Mouse (Mus musculus) heart, adult 2 months (tissue): Measurements from ENCODE around the gene Ubiad1.

Source experiments
- CTCF ChIP-seq: fragments of 200-600 bp; IDR thresholded peaks from 2 replicates; pipeline ENCODE4 v1.8.1; 2022; ENCODE audit warnings: antibody characterized with exemption, mild to moderate bottlenecking, moderate library complexity
- EP300 ChIP-seq: fragments of 200-500 bp; IDR thresholded peaks from 2 replicates; pipeline ENCODE4 v1.6.1; 2011; ENCODE audit warnings: low read depth, low read length, control low read depth; ENCODE audit not compliant: insufficient read depth

GRCm38 (mm10) chr4:148417559-148417958 is 27.0 kb downstream of the Ubiad1 start:
- TF ChIP-seq EP300 = no peak
- no peak for TF ChIP-seq CTCF
